Mouse (Mus musculus): ENCODE results near the gene Ankrd65.

- TF ChIP-seq CTCF (IDR thresholded peaks at IDR 0.05; ENCODE audit: low read depth, low read length): no peak
- no peak for TF ChIP-seq POLR2A (IDR thresholded peaks at IDR 0.05; ENCODE audit: borderline replicate concordance, low read depth, low read length)
Measured at GRCm38 (mm10) chr4:155838187-155839153, 48.2 kb downstream of the Ankrd65 start.

Measured in bone marrow macrophage, adult 2 months (primary cell).